Mouse (Mus musculus): ENCODE data around the gene Alg14.

Alg14 gene

GRCm38 (mm10) chr3:121340321-121340761 lies 48.8 kb downstream of the Alg14 start:
- DNase-seq, result no peak

DNA sequence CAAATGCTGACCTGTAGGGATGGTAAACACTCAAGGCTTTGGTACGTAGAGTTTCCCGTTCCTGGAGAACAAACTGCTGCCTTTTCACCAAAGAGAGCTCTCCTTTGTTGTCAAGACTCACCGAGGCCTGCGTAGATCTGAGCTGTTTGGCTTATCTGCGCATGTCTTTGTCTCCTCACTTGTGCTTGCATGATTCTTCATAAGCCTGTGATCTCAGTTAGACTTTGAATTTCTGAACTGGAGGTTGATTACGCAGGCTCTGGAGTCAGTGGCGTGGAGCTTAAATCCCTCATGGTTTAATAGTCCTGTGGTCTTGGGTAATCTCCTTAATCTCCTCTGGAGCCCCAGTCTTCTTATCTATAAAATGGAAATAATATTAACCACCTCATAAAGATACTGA lies 51.7 kb downstream of the Alg14 start:
- DNase-seq, result no peak

DNA sequence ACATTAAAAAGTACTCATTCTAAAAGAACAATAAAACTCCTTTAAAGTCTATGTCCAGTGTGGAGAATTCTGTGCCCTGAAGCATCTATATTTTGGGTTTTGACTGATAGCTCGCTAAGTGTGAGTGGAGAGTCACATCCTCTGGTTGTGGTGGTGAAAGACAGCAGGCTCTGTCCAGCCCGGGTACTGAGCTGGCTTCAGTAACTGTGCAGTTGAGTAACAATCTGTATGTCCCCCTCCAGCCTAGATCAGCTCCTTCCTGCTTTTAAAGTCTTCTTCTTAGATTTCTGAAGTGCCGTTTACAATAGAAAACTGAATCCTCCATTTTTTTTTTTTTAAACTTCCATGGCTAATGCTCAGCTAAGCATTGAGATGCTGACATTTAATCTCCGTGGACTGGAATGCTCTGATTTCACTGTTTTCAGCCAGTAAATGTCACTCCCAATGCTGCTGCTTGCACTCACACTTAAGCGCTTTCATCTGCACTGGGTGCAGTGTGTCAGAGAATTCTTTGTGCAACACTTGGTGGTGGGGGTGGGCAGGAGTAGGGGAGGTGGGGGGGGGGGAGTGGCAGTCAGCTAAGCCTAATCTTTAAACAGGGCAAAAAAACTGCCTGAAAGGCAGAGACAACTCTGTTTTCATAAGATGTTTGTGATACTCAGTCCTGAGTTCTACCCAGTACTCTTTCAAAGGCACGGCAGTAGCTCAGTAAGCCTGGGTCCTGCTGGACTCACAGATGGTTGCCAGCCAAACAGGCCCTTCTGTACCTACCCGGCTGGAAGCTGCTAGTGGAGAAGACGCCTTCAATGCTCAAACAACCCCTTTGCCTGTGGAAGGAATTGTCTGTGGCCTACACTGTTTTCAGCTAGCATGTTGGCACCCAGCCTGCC lies 52.7 kb downstream of the Alg14 start:
- DNase-seq, result no peak

- DNase-seq, result no peak
These were observed 53.5 kb downstream of the Alg14 start for GRCm38 (mm10) chr3:121344951-121345642.

- DNase-seq, result peak; percentile 25 to 51
These were observed 54.0 kb downstream of the Alg14 start for GRCm38 (mm10) chr3:121345643-121346000.

DNA sequence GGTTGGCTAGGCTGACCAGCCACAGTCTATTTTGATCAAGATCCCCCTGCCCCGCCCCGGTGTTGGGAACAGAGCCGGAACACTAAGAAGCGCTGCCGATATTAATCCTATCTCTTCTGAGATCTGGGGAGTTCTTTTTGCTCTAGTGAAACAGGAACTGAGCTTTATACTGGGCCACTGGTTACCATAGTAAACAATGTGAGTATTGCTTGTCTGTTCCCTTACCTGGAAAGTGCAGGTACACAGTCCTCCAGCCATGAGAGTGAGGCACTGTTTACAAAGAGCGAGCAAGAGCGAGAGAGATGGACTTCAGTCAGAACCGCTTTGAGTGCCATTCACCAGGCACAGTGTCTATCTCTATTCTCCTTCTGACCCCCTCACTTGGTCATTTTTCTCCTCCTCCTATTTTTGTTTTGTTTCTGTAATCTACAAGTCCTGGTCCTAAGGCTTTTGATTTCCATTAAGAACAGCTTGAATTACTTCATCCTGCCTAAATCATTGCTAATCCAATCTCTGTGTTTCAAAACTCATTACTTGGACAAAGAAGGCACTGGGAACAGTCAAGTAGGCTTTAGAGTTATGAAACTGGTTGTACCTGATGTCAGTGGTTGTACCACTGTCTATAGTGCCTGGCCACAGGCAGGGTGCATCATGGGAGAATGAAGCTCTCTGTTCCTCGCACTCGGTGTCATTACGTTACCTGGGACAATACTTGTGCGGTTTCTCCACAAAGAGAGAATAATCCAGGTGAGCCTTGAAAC lies 55.1 kb downstream of the Alg14 start:
- DNase-seq, result no peak

DNA sequence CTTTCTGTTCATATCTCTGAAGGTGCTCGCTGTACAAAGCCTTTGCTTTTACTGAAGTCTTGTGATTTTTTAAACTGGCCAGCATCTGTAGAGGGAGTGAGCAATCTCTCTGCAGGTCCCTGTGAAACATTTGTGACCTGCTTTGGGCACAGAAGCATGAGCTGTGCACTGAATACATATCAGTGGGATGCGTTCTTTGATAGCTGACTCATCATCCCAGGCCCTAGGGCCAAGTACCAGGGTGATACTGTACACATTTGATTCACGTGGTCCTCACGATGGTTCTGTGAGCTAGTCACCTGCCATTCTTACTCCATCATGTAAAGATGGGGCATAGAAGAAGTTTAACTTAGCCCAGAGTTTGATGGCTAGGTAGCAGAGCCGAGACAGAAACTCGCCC lies 57.2 kb downstream of the Alg14 start:
- no peak for DNase-seq

DNA sequence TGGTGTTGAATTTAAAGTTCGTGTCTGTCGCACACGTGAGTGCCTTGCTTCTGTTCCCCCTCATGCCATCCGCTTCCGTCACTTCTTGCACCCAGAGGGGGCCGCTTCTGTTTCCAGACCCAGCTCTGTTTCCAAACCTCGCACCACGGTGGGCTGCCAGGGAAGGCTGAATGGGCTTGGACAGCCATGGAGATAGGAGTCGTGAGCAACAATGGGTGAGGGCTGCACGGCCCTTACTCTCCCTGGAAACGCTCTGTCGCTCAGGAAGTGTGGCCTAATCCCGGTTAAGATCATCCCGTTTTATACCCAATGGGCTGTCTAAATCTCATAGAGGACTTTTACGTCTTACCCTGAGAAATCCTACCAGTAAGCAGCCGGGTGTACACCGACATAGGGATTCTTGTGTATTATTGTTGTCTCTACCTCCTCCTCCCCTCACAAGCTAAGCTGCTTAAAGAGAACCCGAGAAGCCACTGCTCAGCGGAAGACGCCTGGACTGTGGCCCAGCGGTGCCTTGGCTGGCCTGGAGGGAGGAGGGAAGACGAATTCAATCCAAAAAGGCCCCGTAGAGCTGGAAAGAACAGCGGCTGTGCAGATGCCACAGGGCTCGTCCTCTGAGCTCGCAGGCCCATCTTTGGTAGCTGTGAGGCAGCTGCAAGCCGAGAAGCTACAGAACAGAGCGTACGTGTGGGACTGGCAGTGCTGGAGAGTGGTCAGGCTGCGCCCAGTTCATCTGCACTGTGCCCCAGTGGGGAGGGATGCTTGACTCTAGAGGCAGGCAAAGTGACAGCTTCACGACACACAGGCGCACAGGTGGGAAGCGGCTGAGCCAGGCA lies 58.0 kb downstream of the Alg14 start:
- no peak for DNase-seq

DNA sequence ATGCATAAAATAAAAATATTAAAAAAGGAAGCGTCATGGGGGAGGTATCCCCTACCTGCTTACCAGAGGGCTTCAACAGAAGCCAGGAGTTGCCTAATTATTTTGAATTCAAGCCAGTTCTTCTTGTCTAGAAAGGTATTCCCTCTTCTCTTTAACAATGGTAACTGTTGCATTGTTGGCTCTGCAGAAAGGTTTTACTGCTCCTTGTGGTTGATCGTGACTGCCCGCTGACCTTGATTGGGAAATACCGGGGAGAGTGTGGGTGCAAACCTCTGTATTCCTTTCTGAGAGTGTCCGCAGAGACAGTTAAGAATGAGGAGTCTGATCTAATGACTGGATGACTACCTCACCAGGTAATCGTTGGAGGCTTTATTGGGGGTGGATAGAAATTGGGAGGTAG lies 59.7 kb downstream of the Alg14 start:
- DNase-seq, result no peak

GRCm38 (mm10) chr3:121354281-121354680 lies 62.7 kb downstream of the Alg14 start:
- no peak for DNase-seq

- DNase-seq, result no peak
These were observed 63.4 kb downstream of the Alg14 start for GRCm38 (mm10) chr3:121354861-121355470.

- no peak for DNase-seq
These were observed 64.0 kb downstream of the Alg14 start for GRCm38 (mm10) chr3:121355569-121355968.

DNA sequence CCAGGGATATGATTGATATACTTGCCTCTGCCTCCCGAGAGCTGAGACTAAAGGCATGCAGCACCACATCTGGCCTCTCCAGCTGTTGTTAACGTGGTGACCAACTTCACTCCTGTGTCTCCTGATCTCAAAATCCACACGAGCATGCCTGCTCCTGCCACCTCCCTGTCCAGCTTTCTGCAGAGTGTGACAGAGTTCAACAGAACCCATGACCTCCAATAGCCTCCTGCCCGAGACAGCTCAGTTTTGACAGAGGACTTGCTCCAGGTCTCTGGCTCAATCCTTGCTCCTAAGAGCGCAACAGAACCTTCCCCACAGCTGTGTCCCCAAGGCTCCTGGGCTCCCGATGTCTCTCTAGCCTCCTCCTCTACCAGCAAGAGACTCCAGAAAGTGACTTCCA lies 64.5 kb downstream of the Alg14 start:
- no peak for DNase-seq

DNA sequence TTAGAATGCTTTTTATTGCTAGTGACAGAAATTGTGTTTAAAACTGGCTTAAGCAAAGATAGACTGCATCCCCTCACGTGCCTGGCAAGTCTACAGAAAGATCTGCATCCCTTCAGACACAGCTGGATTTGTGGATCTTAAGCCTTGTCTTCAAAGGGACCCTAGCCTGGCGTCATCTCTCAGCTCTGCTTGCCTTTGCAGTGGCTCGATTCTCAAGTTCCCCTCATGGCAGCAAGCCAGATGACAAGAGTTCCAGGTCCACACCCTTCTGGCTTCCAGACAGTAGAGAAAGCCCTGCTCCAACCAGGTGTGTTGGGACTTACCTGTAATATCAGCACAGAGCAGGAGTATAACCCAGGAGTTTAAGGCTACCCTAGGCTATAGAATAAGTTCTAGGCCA lies 65.5 kb downstream of the Alg14 start:
- DNase-seq, result no peak

DNA sequence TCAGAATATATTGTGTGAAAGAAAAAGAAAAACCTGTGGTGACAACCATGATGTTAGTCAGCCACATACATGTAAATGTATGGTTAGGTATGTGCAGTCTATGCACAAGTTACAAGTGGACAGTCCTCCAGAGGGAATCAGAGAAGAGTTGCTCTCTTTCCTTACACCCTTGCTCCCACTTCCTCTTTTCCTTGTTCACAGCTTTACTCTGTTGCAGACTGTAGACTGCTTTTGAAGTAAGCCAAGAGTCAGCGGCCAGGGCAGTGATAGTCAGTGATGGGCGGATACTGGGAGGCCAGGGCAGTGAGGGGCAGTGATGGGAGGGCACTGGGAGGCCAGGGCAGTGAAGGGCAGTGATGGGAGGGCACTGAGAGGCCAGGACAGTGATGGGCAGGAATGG lies 66.7 kb downstream of the Alg14 start:
- no peak for DNase-seq

GRCm38 (mm10) chr3:121358850-121359249 lies 67.3 kb downstream of the Alg14 start:
- DNase-seq, result no peak

- DNase-seq, result peak; percentile 43 to 44
These were observed 67.7 kb downstream of the Alg14 start for GRCm38 (mm10) chr3:121359272-121359671.

DNA sequence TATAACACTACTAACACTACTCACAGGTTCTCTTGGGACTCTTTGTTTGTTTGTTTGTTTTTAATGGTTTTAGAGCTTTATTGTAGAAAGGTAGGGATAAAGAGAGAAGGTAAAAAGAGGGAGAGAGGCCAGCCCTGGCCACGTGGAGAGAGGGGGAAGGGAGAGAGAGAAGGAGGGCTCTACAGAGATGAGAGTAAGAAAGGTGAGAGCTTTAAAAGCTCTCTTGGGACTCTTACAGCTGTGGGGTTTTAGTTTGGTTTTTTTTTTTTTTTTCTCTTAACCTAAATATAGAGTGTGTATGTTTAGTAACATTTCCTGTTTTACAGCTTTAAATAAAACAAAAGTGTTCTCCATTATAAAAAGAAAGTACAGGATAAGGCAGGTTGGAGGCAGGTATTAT lies 70.4 kb downstream of the Alg14 start:
- DNase-seq, result no peak

- DNase-seq, result no peak
These were observed 72.8 kb downstream of the Alg14 start for GRCm38 (mm10) chr3:121364388-121364787.

GRCm38 (mm10) chr3:121365131-121365530 lies 73.6 kb downstream of the Alg14 start:
- DNase-seq, result peak; percentile 45 to 55

- DNase-seq, result no peak
These were observed 77.0 kb downstream of the Alg14 start for GRCm38 (mm10) chr3:121368616-121369015.

DNA sequence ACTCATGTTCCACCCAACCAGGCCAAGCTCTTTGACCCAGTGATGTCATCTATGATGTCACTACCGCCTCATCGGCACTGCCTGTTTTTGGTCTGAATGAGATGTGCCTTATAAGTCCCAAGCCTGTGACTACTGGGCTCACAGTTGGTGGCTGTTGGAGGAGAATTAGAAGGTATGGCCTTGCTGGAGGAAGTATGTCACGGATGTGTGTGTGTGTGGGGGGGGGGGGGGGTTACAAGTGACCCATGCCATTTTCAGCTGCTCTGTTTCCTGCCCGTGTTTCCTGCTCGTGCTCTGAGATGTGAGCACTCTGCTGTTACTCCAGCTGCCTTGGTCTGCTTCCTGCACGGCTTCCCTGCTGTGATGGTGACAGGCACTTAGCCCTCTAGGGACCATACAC lies 77.9 kb downstream of the Alg14 start:
- no peak for DNase-seq
